Mouse (Mus musculus) left cerebral cortex, postnatal 36 days (tissue): ENCODE measurements around the gene Sh3bgrl3. TPM values are rescaled to one million over a fixed set of nuclear protein-coding genes. Genes with fewer than 3 reads are reported as not detected.
"Not testable (repeated sequence)": the region's sequence is repeated elsewhere in the genome, so short reads cannot be mapped to it uniquely, and the experiment has no call there.

ENCODE experiments used
- DNase-seq, 2 experiments: peaks; one replicate each; pipeline ENCODE4 v3.0.0; 2021 to 2022; ENCODE audit warnings: low spot score in 2 of 2, mixed read lengths in 1 of 2
- intact Hi-C: fragments of 180-260 bp; cut with DNase I; formaldehyde crosslinking; loops from one replicate; pipeline ENCODE4 v1.15.1; 2025
- total RNA-seq, 2 experiments: library from RNA; stranded (reverse); gene quantifications; 2 replicates each; pipeline ENCODE4 v1.2.3; 2021

The Sh3bgrl3 gene
- 100 to 1,000 TPM; 187 to 235 TPM for total RNA-seq

DNA sequence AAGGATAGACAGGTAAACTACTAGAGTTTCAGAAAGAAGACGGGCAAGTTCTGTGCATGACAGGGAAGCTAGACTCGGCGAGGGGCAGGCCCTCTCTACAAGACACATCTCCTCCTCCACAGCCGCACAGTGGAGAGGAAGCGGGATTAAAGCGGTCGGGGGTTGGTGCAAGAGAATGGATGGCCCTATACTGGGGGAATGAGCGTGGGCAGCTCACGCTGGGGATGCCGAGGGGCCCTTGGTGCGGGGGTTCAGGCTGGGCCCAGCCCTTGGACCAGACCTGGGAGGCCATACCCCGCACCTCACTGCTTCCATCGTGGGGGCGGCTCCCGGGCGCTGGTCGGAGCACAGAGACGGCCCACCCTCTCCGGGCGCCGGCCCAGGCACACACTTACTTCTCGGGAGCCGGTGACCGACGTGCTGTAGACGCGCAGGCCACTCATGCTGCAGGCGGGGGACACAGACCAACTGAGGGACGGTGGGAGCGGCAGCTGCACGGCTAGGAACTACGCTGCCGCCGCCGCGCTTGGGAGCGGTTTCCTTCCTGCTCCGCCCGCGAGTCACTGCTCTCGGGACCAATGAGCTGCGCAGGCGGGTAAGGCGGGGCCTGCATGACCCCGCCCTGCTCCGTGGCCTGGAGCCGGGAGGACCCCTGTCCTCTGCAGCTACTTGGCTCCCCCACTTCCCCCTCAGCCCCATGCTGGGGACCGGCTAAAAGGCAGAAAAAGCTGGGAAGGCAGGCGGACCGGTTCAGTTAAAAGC is at the start of gene Sh3bgrl3:
TSS of gene Sh3bgrl3 (minus strand) at position 569 of the 762 bp plus-strand sequence.
- peak; percentile 87 to 91 for DNase-seq
- intact Hi-C loops = loop anchor here (10.0 kb wide), 1 partner anchor 94 kb away; no protein-coding TSS in a partner anchor

DNA sequence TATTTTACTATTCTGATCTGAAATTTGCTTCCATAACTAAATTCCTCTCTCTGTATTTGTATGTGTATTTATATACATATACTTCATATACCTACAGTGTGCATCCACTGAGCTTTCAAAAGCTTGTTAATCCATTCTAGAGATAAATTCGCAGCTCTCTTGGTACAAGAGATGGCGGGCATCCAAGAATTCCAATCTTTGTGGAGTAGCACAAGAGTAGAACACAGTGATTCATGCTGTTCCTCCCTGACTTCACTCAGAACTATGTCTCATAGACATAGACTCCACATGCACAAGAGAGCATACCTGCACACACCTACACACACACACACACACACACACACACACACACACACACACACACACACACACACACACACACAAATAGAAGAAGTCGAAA is 43.8 kb upstream of the Sh3bgrl3 start:
- no peak for DNase-seq
- intact Hi-C loops = no loop called here

DNA sequence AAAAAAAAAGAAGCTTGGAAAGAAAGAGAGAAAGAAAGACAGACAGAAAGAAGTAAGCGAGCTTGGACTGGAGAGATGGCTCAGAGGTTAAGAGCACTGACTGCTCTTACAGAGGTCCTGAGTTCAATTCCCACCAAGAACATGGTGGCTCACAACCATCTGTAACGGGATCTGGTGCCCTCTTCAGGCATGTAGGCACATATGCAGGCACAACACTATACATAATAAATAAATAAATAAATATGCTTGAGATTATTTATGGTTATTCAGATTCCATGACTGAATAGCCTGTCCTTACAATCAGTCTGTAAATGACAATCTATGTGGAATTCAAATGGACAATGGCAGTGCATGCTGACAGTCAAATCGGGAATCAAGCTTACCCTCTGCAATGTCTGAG is 38.3 kb upstream of the Sh3bgrl3 start:
- DNase-seq = no peak
- intact Hi-C loops = no loop called here

DNA sequence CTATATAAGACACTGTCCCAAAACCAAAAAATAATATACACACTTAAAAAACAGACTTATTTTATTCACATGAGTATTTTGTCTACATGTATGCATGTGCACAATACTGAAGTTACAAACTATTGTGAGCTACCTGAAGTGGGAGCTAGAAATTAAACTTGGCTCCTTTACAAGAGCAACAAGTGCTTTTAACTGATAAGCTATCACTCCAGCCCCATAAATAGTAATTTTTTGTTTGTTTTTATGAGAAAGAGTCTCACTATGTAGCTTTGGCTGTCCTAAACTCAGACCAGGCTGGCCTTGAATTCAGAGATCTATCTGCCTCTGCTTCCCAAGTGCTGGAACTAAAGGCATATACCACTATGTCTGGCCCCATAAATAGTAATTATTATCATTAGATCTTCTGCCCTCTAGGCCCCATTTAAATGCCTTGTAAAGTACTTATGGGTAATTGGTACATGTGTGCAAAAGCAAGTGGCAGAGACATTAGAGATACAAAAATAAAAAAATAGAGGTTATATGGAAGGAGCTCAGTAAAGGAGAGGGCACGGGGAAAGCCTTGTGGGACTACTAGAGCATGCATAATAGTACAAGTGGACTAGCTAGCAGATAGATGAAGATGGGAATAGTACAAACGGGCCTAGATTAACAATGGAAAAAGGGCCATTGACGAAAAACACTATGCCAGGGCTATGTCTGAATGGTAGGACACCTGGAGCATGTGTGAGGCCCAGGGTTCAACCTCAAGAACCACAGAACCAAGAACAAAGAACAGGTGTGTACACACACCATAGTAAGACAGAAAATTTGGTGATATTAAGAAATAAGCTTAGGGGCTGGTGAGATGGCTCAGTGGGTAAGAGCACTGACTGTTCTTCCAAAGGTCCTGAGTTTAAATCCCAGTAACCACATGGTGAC is 37.2 kb upstream of the Sh3bgrl3 start:
- no peak for DNase-seq
- intact Hi-C loops = no loop called here

DNA sequence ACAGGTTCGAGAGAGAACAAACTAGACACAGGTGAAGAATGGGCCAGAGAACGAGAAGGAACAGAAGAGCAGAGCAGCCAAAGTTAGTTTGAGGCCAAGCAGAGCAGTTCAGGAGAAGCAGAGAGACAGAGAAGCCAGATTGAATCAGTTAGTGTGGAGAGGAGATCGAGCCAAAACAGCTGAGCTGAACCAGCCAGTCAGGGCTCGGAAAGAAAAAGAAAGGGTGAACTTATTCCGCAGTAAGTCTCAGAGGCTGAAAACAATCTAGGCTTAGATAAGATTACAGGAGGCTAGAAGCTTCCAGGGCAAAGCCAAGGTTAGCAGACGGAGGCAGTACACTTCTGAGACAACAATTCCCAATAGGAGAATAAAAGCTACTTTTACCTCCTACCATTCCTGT is 36.4 kb upstream of the Sh3bgrl3 start:
- intact Hi-C loops = no loop called here
- no peak for DNase-seq

DNA sequence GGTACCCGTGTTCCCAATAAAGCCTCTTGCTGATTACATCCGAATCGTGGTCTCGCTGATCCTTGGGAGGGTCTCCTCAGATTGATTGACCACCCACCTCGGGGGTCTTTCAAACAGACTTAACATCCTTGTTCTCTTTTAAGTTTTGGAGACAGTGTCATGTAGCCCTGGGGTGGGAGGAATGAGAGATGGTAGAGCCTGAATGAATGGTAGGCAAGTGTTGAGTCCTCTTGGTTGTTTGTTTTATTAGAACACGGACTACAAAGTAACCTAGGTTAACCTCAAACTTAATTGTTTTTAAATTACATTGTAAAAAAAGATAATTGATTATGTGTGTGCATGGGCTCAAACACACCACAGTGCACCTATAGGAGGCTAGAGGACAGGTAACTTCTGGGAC is 36.0 kb upstream of the Sh3bgrl3 start:
- no peak for DNase-seq
- intact Hi-C loops = no loop called here

DNA sequence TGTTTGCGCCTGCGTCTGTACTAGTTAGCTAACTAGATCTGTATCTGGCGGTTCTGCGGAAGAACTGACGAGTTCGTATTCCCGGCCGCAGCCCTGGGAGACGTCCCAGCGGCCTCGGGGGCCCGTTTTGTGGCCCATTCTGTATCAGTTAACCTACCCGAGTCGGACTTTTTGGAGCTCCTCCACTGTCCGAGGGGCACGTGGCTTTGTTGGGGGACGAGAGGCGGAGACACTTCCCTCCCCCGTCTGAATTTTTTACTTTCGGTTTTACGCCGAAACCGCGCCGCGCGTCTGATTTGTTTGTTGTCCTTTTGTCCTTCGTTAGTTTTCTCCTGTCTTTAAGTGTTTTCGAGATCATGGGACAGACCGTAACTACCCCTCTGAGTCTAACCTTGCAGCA is 31.5 kb upstream of the Sh3bgrl3 start:
- intact Hi-C loops = not testable (repeated sequence)
- peak; percentile 26 to 34 for DNase-seq

DNA sequence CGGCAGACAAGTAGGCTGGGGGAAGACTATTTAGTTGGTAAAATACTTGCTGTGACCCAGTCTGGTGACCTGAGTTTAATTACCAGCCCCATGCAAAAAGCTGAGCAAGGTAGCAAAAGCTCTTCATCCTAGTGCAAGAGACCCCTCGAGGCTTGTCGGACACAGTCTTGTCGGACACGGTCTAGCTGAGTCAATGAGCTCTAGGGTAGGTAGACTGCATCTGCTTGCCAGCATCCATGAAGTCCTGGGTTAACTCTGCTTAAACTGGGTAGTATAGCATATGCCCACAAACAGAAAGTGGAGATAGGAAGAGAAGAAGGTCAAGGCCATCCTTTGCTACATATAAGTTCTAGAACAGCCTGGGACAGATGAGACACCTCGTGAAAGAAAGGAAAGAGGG is 30.2 kb upstream of the Sh3bgrl3 start:
- DNase-seq = no peak
- intact Hi-C loops = no loop called here

DNA sequence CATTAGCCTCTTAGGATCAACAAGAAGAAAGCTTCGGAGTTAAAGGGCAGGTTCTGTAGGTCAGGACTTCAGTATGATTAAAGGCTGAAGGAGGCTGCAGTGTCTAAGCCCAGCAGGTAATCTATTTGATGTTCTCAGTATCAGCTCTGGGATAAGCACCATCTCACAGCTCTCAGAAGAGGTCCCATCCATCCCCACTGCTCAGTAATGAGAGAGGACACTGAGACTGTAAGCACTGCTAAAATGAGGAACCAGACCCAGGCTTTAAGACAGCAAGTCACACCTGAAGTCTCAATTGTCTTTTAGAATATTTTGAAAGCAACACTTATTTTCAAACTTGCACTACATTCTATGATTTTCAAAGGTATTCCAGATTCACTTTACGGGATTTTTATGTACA is 29.0 kb upstream of the Sh3bgrl3 start:
- DNase-seq = no peak
- intact Hi-C loops = no loop called here

DNA sequence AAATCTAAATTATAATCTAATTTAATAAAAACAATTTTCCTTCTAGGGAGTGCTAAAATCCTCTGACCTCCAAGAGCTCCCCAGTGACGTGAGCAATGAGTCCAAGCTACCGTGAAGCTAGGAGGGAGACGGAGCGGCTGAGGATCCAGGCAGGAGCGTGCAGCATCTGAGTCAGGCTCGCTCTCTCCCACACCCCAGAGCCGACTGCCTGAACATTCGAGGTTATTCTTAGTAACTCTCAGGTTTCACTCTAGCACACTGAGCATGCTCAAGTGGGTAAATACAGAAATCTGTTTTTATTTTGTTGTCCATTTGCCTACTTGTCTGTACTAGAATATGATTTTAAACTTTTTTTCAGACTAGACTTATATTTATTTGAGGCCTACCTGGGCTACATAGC is 28.2 kb upstream of the Sh3bgrl3 start:
- intact Hi-C loops = no loop called here
- DNase-seq = peak; percentile 49 to 61

DNA sequence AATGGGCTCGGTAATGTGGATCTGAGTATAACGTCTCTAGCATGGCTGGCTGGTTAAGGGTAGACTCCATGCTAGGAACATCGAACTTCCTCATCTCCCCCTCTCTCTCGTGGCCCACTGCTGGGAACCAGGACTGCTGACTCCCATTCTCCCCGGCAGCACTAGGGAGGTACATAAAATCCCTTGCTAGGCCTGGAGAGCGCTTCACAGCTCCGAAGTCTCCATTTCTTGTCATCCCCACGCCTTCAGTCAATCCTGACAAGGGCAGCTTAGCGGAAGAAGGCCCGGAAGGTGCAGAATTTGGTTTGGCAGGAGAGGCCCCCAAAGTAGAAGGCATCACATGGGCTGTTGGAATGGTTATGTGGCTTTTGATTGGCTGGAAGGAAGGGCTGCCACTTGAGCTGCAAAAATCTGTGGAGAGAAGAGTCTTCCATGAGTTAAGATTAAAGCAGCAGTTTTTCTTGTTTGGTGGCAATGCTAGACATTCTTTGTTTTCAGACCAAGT is 27.4 kb upstream of the Sh3bgrl3 start:
- DNase-seq = no peak
- intact Hi-C loops = no loop called here

DNA sequence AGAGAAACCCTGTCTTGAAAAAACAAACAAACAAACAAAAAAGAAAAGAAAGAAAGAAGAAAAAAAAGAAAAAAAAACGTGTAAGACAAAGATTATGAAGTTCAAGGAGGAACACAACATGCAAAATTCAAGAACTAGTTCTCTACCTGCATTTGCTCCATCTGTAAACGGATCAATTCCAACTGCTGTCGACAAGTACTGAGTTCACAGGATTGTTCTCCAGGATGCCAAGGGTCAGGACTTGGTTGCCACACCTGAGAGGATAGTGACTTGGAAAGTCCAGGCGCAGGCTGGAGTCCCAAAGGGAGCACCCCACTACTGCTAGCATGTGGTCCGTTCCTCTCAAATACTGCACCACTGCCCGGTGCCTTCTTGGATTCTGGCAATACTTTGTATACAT is 26.9 kb upstream of the Sh3bgrl3 start:
- DNase-seq = no peak
- intact Hi-C loops = no loop called here

DNA sequence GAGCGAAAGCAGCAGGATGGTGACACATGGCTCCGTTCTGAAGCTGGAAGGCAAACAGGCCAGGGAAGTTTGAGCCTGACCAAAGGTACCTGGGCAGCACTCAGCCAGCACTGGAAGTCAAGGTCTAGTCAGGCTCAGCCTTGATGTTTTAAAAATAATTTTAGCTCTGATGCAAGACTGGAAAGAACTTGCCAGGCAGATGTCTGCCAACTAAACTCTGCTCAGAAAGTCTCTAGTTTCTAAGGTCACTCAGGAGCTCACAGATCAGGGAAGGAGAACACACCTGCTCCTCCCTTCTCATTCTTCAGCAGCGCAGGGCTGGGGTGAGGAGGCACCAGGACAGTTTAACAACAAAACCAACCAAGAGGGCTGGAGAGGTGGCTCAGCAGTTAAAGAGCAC is 25.8 kb upstream of the Sh3bgrl3 start:
- DNase-seq = no peak
- intact Hi-C loops = no loop called here

DNA sequence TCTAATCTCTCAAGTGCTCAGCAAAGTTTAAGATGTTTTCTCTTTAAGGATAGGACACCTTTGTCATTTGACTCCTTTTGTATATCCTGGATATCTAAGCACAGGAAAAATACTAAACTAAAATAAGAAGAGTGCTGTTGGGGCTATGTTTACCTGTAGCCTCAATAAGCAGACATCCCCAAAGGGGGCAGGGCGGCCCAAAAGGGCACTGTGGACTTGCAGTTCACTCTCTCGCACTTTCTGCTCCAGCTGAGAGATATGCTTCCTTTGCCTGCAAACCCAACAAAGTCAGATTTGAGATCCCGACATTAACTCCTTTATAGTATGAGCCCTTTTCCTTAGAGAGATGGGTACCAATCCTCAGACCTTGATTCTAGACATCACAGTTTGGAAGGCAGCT is 25.1 kb upstream of the Sh3bgrl3 start:
- intact Hi-C loops = no loop called here
- no peak for DNase-seq

DNA sequence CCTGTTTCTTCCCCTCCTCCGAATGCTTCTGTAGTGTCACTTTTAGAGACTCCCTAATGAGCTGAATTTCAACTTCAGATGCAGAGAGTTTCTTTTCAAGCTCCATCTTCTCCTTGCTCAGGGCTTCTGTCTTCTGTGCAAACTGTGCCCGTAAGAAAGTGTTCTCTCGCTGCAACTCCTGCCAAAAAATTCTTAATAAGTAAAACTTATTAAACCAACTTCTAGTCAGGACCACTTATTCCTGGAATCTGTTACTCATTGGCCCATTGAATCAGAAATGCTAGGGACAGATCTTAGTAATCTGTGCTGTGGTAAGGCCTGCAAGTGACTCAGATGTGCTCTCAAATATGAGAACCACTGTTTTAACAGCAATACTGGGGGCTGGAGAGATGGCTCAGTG is 23.5 kb upstream of the Sh3bgrl3 start:
- DNase-seq = no peak
- intact Hi-C loops = no loop called here

DNA sequence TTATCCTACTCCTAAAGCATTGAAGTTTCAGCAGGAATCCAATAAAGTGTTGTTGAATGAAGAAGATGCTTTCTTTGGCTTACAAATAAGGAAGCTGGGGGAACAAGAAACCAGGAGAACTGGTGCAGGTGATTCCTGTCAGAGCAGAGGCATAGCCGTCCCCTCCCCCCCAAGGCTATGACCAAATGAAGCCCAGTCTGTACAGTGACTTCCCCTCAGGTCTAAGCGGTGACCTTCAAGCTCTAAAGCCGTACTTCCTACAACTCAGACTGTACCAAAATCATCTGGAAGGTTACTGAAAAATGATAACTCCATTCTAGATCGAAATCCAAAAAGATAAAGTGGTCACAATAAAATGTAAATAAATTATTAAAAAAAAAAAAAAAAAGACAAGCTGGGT is 20.8 kb upstream of the Sh3bgrl3 start:
- no peak for DNase-seq

DNA sequence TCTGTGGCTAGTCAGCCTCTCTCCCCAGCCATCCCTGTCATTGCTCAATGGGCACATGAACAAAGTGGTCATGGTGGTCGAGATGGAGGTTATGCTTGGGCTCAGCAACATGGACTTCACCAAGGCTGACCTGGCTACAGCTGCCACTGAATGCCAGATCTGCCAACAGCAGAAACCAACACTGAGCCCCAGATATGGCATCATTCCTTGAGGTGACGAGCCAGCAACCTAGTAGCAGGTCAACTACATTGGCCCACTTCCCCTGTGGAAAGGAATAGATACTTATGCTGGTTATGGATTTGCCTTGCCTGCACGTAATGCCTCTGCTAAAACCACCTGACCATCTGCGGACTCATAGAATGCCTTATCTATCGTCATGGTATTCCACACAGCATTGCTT is 15.7 kb upstream of the Sh3bgrl3 start:
- intact Hi-C loops, DNase-seq: not testable (repeated sequence)

More for the DNA sequence above, 20.8 kb upstream of the Sh3bgrl3 start:
- intact Hi-C loops = no loop called here

DNA sequence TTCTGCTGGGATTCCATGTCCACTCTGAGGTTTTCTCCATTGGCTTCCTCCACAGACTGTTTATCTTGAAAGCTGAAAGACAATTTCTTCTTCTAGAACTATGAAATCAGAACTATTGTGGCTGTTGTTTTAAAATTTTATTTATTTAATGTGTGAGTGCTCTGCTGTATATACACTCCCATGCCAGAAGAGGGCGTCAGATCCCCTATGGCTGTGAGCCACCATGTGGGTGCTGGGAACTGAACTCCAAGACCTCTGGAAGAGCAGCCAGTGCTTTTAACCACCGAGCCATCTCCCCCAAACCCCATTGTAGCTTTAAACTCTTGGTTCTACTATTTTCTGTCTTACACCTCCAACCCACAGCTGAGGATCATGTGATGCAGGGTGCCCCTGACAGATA is 10.3 kb upstream of the Sh3bgrl3 start:
- intact Hi-C loops = no loop called here
- no peak for DNase-seq

DNA sequence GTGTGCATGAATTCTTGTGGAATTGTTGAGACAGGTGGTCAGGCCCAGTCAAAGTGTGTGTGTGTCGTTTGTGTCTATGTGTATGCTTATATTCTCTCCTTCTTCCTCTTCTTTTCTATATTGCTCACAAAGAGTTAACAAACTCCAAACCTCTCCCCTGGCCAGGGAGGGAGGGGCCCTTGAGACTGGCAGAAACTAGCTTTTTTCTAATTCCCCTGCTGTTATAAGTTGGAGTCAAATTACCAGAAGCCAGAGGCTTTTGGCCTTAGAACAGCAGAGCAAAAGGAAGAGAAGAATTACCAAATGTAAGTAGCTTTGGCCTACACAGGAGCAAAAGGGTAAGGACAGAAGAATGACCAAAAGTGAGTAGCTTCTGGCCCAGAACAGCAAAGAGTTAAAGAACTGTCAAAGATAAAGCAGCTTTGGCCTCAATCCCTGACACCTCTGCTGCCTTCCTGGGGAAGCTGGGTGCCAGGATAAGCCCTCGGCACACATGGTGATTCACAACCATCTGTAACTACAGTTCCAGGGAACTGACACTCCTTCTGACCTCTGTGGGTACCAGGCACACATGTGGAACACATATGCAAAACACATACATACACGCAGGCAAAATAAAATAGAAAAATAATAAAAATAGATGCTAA is 7.8 kb upstream of the Sh3bgrl3 start:
- no peak for DNase-seq

DNA sequence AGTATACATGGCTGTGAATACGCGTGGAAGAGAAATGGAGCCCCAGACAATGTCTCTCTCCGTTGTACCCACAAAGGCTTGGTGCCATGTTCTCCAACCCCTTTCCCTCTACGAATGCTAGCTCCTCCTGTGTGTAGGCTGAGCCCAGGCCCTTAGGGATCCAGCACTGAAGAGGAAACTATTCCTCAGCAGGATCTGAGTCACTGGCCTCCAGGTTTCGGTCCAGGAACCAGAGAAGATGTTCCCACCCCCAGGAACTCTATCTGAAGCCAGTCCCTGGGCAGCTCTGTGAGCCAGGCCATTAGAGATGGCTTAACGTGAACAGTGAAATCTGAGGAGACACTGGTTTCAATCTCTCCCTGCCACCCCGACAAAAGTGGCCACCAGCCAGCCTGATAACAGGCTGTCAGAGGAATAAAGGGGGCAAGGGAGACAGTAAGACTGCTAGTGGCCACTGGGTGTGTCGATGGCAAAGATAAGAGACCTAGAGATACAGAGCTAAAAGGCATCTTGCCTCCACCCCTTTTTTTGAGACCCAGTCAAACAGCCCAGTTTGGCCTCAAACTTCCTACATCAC is 4.0 kb upstream of the Sh3bgrl3 start:
- intact Hi-C loops = no loop called here
- no peak for DNase-seq

More for the DNA sequence above, 7.8 kb upstream of the Sh3bgrl3 start:
- intact Hi-C loops = no loop called here
